Comparison of ENCODE assay signal across 8 mouse cellular contexts in genomic region chr1:191461811-191462491, GRCm38 (mm10). TPM values are rescaled to one million over a fixed set of nuclear protein-coding genes. Genes with fewer than 3 reads are reported as not detected.
DNase-seq lines count a peak whose midpoint lies in the region; ATAC-seq and TF ChIP-seq lines count a peak whose summit lies in the region.

No protein-coding gene starts in this region.

- H3K4me1 ChIP-seq in forebrain, postnatal 0 days (ENCODE audit: insufficient read depth), result 0 out of 2 replicates have a peak, but pooled peaks cover 9% of the 10 kb centered on the region
- peaks cover 5% of the 10 kb centered on the region; the same call in 1 of the 2 replicates for H3K4me1 ChIP-seq in hindbrain, embryonic 15.5 days (replicated peaks)
- H3K4me1 ChIP-seq in liver, embryonic 12.5 days, result peaks cover 12% of the 10 kb centered on the region; the same call in 1 of the 2 replicates

- peak; percentile 58; the same call in 1 of the 2 replicates for ATAC-seq in forebrain, postnatal 0 days
- 0 out of 2 replicates have a peak, but pooled peaks have one; percentile 54 for ATAC-seq in hindbrain, embryonic 15.5 days (ENCODE audit: low FRiP score, low read depth)
- 0 out of 2 replicates have a peak, but pooled peaks have one; percentile 27 for ATAC-seq in liver, embryonic 12.5 days
- no peak for ATAC-seq in frontal cortex, adult (ENCODE audit: low TSS enrichment)

- H3K4me3 ChIP-seq in forebrain, postnatal 0 days (ENCODE audit: low read depth, low read length), result no peak overlapping the region
- no peak overlapping the region for H3K4me3 ChIP-seq in hindbrain, embryonic 15.5 days
- H3K4me3 ChIP-seq in liver, embryonic 12.5 days, result no peak overlapping the region

- no peaks in the 10 kb centered on the region for H3K9me3 ChIP-seq in forebrain, postnatal 0 days (ENCODE audit: low read length)
- no peaks in the 10 kb centered on the region for H3K9me3 ChIP-seq in hindbrain, embryonic 15.5 days
- no peaks in the 10 kb centered on the region for H3K9me3 ChIP-seq in liver, embryonic 12.5 days (replicated peaks)

- DNase-seq in embryo, embryonic 9.5 days (ENCODE audit: extremely low spot score), result peak; percentile 66
- no peak for DNase-seq in forebrain, postnatal 0 days
- peak; percentile 31 for DNase-seq in ovary, postnatal 10 days (ENCODE audit: low spot score)
- DNase-seq in thymus, postnatal 0 days (ENCODE audit: low spot score), result no peak
- DNase-seq in urinary bladder, postnatal 25 days (ENCODE audit: low spot score), result no peak

- TF ChIP-seq CTCF in forebrain, postnatal 0 days (IDR thresholded peaks at IDR 0.05; ENCODE audit: low read depth), result no peak

- no peak overlapping the region for H3K27ac ChIP-seq in forebrain, postnatal 0 days (ENCODE audit: low read depth, low read length)
- H3K27ac ChIP-seq in hindbrain, embryonic 15.5 days (replicated peaks), result no peak overlapping the region
- no peak overlapping the region for H3K27ac ChIP-seq in liver, embryonic 12.5 days

- 15% methylated on average over 9 of the region's 9 CpGs for WGBS in forebrain, postnatal 0 days
- WGBS in hindbrain, embryonic 15.5 days, result 7% methylated on average over 9 of the region's 9 CpGs
- 41% methylated on average over 9 of the region's 9 CpGs for WGBS in liver, embryonic 12.5 days (ENCODE audit: insufficient replicate concordance)

- H3K36me3 ChIP-seq in forebrain, postnatal 0 days (ENCODE audit: insufficient read depth), result no peaks in the 10 kb centered on the region
- H3K36me3 ChIP-seq in hindbrain, embryonic 15.5 days, result no peaks in the 10 kb centered on the region
- no peaks in the 10 kb centered on the region for H3K36me3 ChIP-seq in liver, embryonic 12.5 days

- peak overlapping the region; percentile 2; the same call in 1 of the 2 replicates for H3K4me2 ChIP-seq in forebrain, postnatal 0 days (ENCODE audit: low read depth)
- 0 out of 2 replicates have a peak overlapping the region, but pooled peaks have one; percentile 20 for H3K4me2 ChIP-seq in hindbrain, embryonic 15.5 days
- H3K4me2 ChIP-seq in liver, embryonic 12.5 days, result no peak overlapping the region

- H3K9ac ChIP-seq in forebrain, postnatal 0 days, result no peak overlapping the region
- no peak overlapping the region for H3K9ac ChIP-seq in hindbrain, embryonic 15.5 days
- H3K9ac ChIP-seq in liver, embryonic 12.5 days, result no peak overlapping the region

- H3K27me3 ChIP-seq in forebrain, postnatal 0 days (ENCODE audit: insufficient read depth, low read length), result no peaks in the 10 kb centered on the region
- no peaks in the 10 kb centered on the region for H3K27me3 ChIP-seq in hindbrain, embryonic 15.5 days
- H3K27me3 ChIP-seq in liver, embryonic 12.5 days (replicated peaks), result peaks cover 5% of the 10 kb centered on the region; the same call in 1 of the 2 replicates

RNA-seq across cellular contexts. Expression of gene Ppp2r5a, which starts 58.9 kb away (rescaled TPM):
- total RNA-seq in forebrain, postnatal 0 days (2014; rRNA removed), result 36.6 and 39.2 TPM in 2 replicates
- polyA plus RNA-seq in forebrain, postnatal 0 days (2015; fragmentation: Nextera tagmentation; extraction: Ambion mirVana), result 10.1 and 11.5 TPM in 2 replicates
- polyA plus RNA-seq in hindbrain, embryonic 15.5 days (2015; fragmentation: Nextera tagmentation; extraction: Ambion mirVana), result 9.6 and 9.9 TPM in 2 replicates
- polyA plus RNA-seq in liver, embryonic 12.5 days (2016; fragmentation: Nextera tagmentation; extraction: Ambion mirVana), result 33.1 and 33.9 TPM in 2 replicates
- polyA plus RNA-seq in thymus, postnatal 0 days (2015; fragmentation: Nextera tagmentation; extraction: Ambion mirVana), result 64.4 and 79.1 TPM in 2 replicates

Comparison
In these comparisons a context has a peak if more than half of its experiments do, and no peak if none do; other contexts are left out.
1. DNase-seq: peak in embryo, embryonic 9.5 days (single experiment) and ovary, postnatal 10 days (single experiment); none in forebrain, postnatal 0 days (single experiment), thymus, postnatal 0 days (single experiment) and urinary bladder, postnatal 25 days (single experiment).